Mouse (Mus musculus) hindbrain, embryonic 13.5 days (tissue): ENCODE data around the gene Ric8a. TPM values are rescaled to one million over a fixed set of nuclear protein-coding genes. Genes with fewer than 3 reads are reported as not detected.
A peak's percentile ranks its signal among the peaks of the same experiment; 100 is the strongest.

Source experiments
- ATAC-seq: fragments of 200-750 bp; cut with Nextera tagmentation; 2 replicates; pipeline ENCODE4 v1.8.0; 2017; ENCODE audit warnings: moderate TSS enrichment; ENCODE audit not compliant: low FRiP score
- H3K27ac ChIP-seq: fragments of 300-500 bp; sonication (generic); 2 replicates; pipeline ENCODE4 v1.5.1; 2015; ENCODE audit warnings: inconsistent platforms, mild to moderate bottlenecking, moderate library complexity
- H3K27me3 ChIP-seq: fragments of 300-500 bp; sonication (generic); 2 replicates; pipeline ENCODE4 v1.6.1; 2015; ENCODE audit warnings: mild to moderate bottlenecking, inconsistent platforms
- H3K36me3 ChIP-seq: fragments of 300-500 bp; sonication (generic); 2 replicates; pipeline ENCODE4 v1.6.1; 2015; ENCODE audit warnings: mild to moderate bottlenecking, inconsistent platforms
- H3K4me1 ChIP-seq: fragments of 300-500 bp; sonication (generic); replicated peaks from 2 replicates; pipeline ENCODE4 v1.6.1; 2015; ENCODE audit warnings: inconsistent platforms
- H3K4me2 ChIP-seq: fragments of 300-500 bp; sonication (generic); 2 replicates; pipeline ENCODE4 v1.6.1; 2015; ENCODE audit warnings: inconsistent platforms, mild to moderate bottlenecking, moderate library complexity
- H3K4me3 ChIP-seq: fragments of 300-500 bp; sonication (generic); 2 replicates; pipeline ENCODE4 v1.5.1; 2015; ENCODE audit warnings: mild to moderate bottlenecking, inconsistent platforms
- H3K9ac ChIP-seq: fragments of 300-500 bp; sonication (generic); 2 replicates; pipeline ENCODE4 v1.6.1; 2015; ENCODE audit warnings: mild to moderate bottlenecking, inconsistent platforms
- H3K9me3 ChIP-seq: fragments of 300-500 bp; sonication (generic); 2 replicates; pipeline ENCODE4 v1.6.1; 2016; ENCODE audit warnings: inconsistent platforms
- WGBS: fragments of 180-500 bp; shearing (Covaris S2); methylation state at CpG from one replicate; pipeline ENCODE4 v1.1.7; 2015; 5-methylcytosine and 5-hydroxymethylcytosine counted together
- polyA plus RNA-seq: library from polyadenylated mRNA; unstranded; fragments of >200 nt; fragmentation: Nextera tagmentation; extraction: Ambion mirVana; gene quantifications from 2 replicates; pipeline ENCODE4 v1.2.1, GENCODE M21; 2015

The Ric8a gene
- polyA plus RNA-seq: 96.7 and 98.5 TPM in 2 replicates

- Histone ChIP-seq H3K27me3 (no peaks in the 10 kb centered on the region), H3K4me1 (peaks cover 39% of the 10 kb centered on the region), H3K9ac (peak within 1 kb of the TSS; percentile 87), H3K4me3 (peak within 1 kb of the TSS; percentile 85), H3K36me3 (peaks cover 62% of the 10 kb centered on the region), H3K9me3 (no peaks in the 10 kb centered on the region), H3K27ac (peak within 1 kb of the TSS; percentile 94), H3K4me2 (peak within 1 kb of the TSS; percentile 98)
- peak; percentile 79 for ATAC-seq
- WGBS: under 1% methylated on average over 50 of the region's 50 CpGs
Observed at GRCm38 (mm10) chr7:140856785-140857549, at the start of gene Ric8a. TSS of gene Ric8a (plus strand) at chr7:140856957.

GRCm38 (mm10) chr7:140810496-140810895 lies 46.3 kb upstream of the Ric8a start:
- no peak overlapping the region for H3K4me2 ChIP-seq
- no peak for ATAC-seq
- 93% methylated on average over 6 of the region's 6 CpGs for WGBS
- no peak overlapping the region for H3K27ac ChIP-seq
- no peak overlapping the region for H3K9ac ChIP-seq
- H3K9me3 ChIP-seq: no peaks in the 10 kb centered on the region
- peaks cover 50% of the 10 kb centered on the region for H3K36me3 ChIP-seq
- no peaks in the 10 kb centered on the region for H3K4me1 ChIP-seq
- H3K4me3 ChIP-seq: no peak overlapping the region
- H3K27me3 ChIP-seq: no peaks in the 10 kb centered on the region

GRCm38 (mm10) chr7:140811714-140812113 lies 45.0 kb upstream of the Ric8a start:
- 82% methylated on average over 13 of the region's 13 CpGs for WGBS
- peak; percentile 36; the same call in 1 of the 2 replicates for ATAC-seq
- Histone ChIP-seq H3K4me3 (no peak overlapping the region), H3K27me3 (no peaks in the 10 kb centered on the region), H3K4me1 (no peaks in the 10 kb centered on the region), H3K27ac (no peak overlapping the region), H3K9me3 (no peaks in the 10 kb centered on the region), H3K4me2 (no peak overlapping the region), H3K9ac (no peak overlapping the region), H3K36me3 (peaks cover 46% of the 10 kb centered on the region)

- 94% methylated on average over 12 of the region's 12 CpGs for WGBS
- no peaks in the 10 kb centered on the region for H3K27me3 ChIP-seq
- no peak overlapping the region for H3K4me2 ChIP-seq
- H3K9ac ChIP-seq: no peak overlapping the region
- no peak overlapping the region for H3K27ac ChIP-seq
- ATAC-seq: no peak
- H3K4me3 ChIP-seq: no peak overlapping the region
- peaks cover 39% of the 10 kb centered on the region for H3K36me3 ChIP-seq
- peaks cover 8% of the 10 kb centered on the region; the same call in 1 of the 2 replicates for H3K4me1 ChIP-seq
- H3K9me3 ChIP-seq: no peaks in the 10 kb centered on the region
Observed at GRCm38 (mm10) chr7:140812850-140813249, 43.9 kb upstream of the Ric8a start.

- H3K36me3 ChIP-seq: peaks cover 10% of the 10 kb centered on the region
- H3K9me3 ChIP-seq: no peaks in the 10 kb centered on the region
- H3K4me3 ChIP-seq: no peak overlapping the region
- peaks cover 24% of the 10 kb centered on the region for H3K4me1 ChIP-seq
- H3K27ac ChIP-seq: no peak overlapping the region
- WGBS: 50% methylated on average over 4 of the region's 4 CpGs
- no peak for ATAC-seq
- H3K9ac ChIP-seq: peak overlapping the region; percentile 51; the same call in 1 of the 2 replicates
- 0 out of 2 replicates have a peak, but pooled peaks cover 2% of the 10 kb centered on the region for H3K27me3 ChIP-seq
- peak overlapping the region; percentile 40 for H3K4me2 ChIP-seq
Observed at GRCm38 (mm10) chr7:140820173-140820572, 36.6 kb upstream of the Ric8a start.

GRCm38 (mm10) chr7:140821305-140821652 lies 35.5 kb upstream of the Ric8a start:
- Histone ChIP-seq H3K36me3 (peaks cover 10% of the 10 kb centered on the region), H3K27me3 (0 out of 2 replicates have a peak, but pooled peaks cover 2% of the 10 kb centered on the region), H3K9ac (peak overlapping the region; percentile 80), H3K9me3 (no peaks in the 10 kb centered on the region), H3K4me2 (peak overlapping the region; percentile 60), H3K27ac (peak overlapping the region; percentile 93), H3K4me3 (peak overlapping the region; percentile 58), H3K4me1 (peaks cover 24% of the 10 kb centered on the region)
- 41% methylated on average over 5 of the region's 5 CpGs for WGBS
- peak; percentile 36; the same call in 1 of the 2 replicates for ATAC-seq

GRCm38 (mm10) chr7:140821653-140822329 lies 35.0 kb upstream of the Ric8a start, which contains the start of gene Zfp941:
TSS of gene Zfp941 (minus strand) at chr7:140822178.
- peaks cover 24% of the 10 kb centered on the region for H3K4me1 ChIP-seq
- peak within 1 kb of the TSS; percentile 80 for H3K9ac ChIP-seq
- 0 out of 2 replicates have a peak, but pooled peaks cover 2% of the 10 kb centered on the region for H3K27me3 ChIP-seq
- peak within 1 kb of the TSS; percentile 93 for H3K27ac ChIP-seq
- WGBS: under 1% methylated on average over 21 of the region's 21 CpGs
- peak within 1 kb of the TSS; percentile 60 for H3K4me2 ChIP-seq
- H3K9me3 ChIP-seq: no peaks in the 10 kb centered on the region
- peak; percentile 93 for ATAC-seq
- peaks cover 10% of the 10 kb centered on the region for H3K36me3 ChIP-seq
- peak within 1 kb of the TSS; percentile 58 for H3K4me3 ChIP-seq

GRCm38 (mm10) chr7:140822731-140823130 lies 34.0 kb upstream of the Ric8a start:
- H3K36me3 ChIP-seq: peaks cover 5% of the 10 kb centered on the region
- H3K27me3 ChIP-seq: 0 out of 2 replicates have a peak, but pooled peaks cover 2% of the 10 kb centered on the region
- no peak overlapping the region for H3K27ac ChIP-seq
- H3K4me1 ChIP-seq: peaks cover 16% of the 10 kb centered on the region
- no peak overlapping the region for H3K4me3 ChIP-seq
- ATAC-seq: no peak
- H3K4me2 ChIP-seq: no peak overlapping the region
- no peaks in the 10 kb centered on the region for H3K9me3 ChIP-seq
- H3K9ac ChIP-seq: no peak overlapping the region
- 91% methylated on average over 4 of the region's 4 CpGs for WGBS

GRCm38 (mm10) chr7:140828171-140828881 lies 28.4 kb upstream of the Ric8a start:
- Histone ChIP-seq H3K9ac (peak overlapping the region; percentile 1; the same call in 1 of the 2 replicates), H3K36me3 (no peaks in the 10 kb centered on the region), H3K27me3 (no peaks in the 10 kb centered on the region), H3K4me1 (no peaks in the 10 kb centered on the region), H3K4me3 (no peak overlapping the region), H3K27ac (no peak overlapping the region), H3K4me2 (no peak overlapping the region), H3K9me3 (no peaks in the 10 kb centered on the region)
- 47% methylated on average over 8 of the region's 8 CpGs for WGBS
- ATAC-seq: no peak; the same call in 1 of the 2 replicates

GRCm38 (mm10) chr7:140831447-140831846 lies 25.3 kb upstream of the Ric8a start:
- H3K27me3 ChIP-seq: peaks cover 5% of the 10 kb centered on the region; the same call in 1 of the 2 replicates
- no peak overlapping the region for H3K9ac ChIP-seq
- no peak overlapping the region for H3K27ac ChIP-seq
- ATAC-seq: no peak
- H3K4me2 ChIP-seq: no peak overlapping the region
- 65% methylated on average over 6 of the region's 6 CpGs for WGBS
- H3K4me1 ChIP-seq: no peaks in the 10 kb centered on the region
- no peak overlapping the region for H3K4me3 ChIP-seq
- no peaks in the 10 kb centered on the region for H3K36me3 ChIP-seq
- H3K9me3 ChIP-seq: no peaks in the 10 kb centered on the region

GRCm38 (mm10) chr7:140833341-140833740 lies 23.4 kb upstream of the Ric8a start:
- WGBS: 84% methylated on average over 4 of the region's 4 CpGs
- no peak for ATAC-seq

More at GRCm38 (mm10) chr7:140833341-140833740, 23.4 kb upstream of the Ric8a start:
- Histone ChIP-seq H3K4me2 (no peak overlapping the region), H3K27me3 (peaks cover 5% of the 10 kb centered on the region; the same call in 1 of the 2 replicates), H3K9ac (no peak overlapping the region), H3K9me3 (no peaks in the 10 kb centered on the region), H3K4me3 (no peak overlapping the region), H3K27ac (no peak overlapping the region), H3K36me3 (no peaks in the 10 kb centered on the region), H3K4me1 (no peaks in the 10 kb centered on the region)
